Mouse (Mus musculus) lung, adult 10 weeks (tissue): Measurements from ENCODE around the gene Nck1. TPM values are rescaled to one million over a fixed set of nuclear protein-coding genes. Genes with fewer than 3 reads are reported as not detected.

ENCODE experiments used
- polyA plus RNA-seq: library from polyadenylated mRNA; stranded (reverse); fragments of 350-450 nt; fragmentation: Illumina TruSeq; extraction: RNeasy Lipid Tissue Mini Kit (QIAGEN cat#74804); gene quantifications from one replicate; pipeline ENCODE4 v1.2.3, GENCODE M21; 2014; ENCODE audit warnings: low read depth, low replicate concordance; ENCODE audit not compliant: insufficient read depth

Gene Nck1
- polyA plus RNA-seq: 61.6 TPM

DNA sequence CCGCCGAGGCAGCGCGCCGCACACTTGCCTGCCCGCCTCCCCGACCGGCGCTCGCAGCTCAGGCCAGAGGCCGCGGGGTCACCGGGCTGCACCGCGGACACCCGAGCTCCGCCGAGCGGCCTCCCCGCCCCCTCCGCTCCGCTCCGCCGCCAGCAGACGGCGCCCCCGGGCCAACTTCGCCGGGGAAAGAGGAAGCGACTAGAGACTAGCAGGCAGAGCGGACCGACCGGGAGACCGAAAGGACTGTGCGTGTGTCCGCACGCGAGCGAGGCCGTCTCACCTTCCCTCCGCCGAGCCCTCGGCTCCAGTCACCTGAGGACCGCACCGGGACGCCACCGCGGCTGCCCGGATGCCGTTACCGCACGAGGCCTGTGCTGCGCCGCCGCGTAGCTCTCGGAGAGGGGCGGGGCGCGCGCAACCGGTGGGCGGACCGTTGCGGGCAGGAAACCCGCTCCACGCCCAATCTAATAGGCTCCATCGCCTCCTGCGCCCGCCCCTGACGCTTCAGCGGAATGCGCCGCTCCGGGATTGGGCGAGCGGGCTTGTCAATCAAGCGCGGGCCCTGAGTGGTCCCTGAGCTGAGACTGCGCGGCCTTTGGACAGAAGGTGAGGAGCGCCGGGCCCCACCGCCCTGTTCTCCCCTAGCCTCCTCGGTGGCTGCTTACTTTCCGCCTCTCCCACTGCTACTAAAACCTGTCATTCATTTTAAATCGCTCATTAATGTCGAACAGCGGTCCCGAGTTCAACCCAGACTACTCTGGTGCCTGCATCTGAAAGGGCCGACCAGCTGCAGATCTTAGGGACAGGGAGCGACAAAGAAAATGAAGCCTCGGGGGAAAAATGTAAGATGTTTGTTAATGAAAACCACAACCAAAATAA is at the start of gene Nck1:
Gene Nck1, minus strand, starts transcription at position 420 of the 879 bp plus-strand sequence.

DNA sequence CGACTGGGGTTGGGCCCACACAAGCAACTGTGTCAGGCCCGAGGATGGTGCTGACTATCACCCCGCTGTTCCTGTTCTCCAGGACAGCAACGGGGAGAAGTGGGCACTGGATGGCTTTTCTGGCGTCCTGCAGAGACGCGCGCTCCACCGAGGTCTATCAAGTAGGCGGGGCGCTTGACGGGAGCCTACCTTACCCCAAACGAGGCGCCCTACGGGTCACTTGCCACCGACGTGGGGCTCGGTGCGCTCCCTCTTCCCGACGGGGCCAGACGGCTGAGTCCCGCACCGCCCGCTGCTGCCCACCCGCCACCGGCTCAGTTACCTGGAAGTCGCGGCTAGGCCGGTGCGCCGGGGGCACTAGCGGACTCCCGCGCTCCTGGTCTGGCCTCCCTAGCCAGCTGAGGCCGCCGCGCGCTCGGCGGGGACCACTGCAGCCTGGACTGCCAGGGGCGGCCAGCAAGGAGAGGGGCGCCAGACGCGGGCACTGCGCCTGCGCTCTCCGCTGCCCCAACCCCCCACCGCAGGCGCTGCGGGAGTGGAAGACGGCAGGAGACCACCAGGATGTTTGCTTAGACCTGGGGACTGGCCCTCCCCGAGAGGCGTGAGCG is 24.8 kb upstream of the Nck1 start, which contains the start of gene Slc35g2:
Gene Slc35g2, minus strand, starts transcription at position 465 of the 608 bp plus-strand sequence.

DNA sequence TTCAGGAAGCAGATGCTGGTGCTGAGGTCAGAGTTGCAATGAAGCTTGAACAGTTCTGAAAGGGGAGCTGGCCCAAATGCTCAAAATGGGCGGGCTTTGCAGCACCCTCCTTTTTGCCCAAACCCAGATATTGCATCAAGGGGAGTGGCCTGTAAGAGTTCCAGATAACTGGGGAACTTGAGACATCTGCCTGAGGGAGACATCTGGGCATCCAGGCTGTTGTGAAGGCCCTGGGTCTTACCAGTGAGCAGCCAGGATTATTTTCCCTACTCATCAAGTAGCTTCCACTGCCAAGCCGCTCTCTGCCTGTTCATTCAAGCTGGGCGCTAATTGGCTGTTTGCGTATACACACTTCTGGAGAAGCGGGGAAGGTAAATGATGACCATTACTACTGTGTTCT is 59.5 kb downstream of the Nck1 start, which contains the start of gene Il20rb:
Gene Il20rb, minus strand, starts transcription at position 358 of the 400 bp plus-strand sequence.

Other genes with a start within 250 kb of the Nck1 start
- 1.7 TPM for gene Il20rb, start 59.3 kb downstream of the Nck1 start, polyA plus RNA-seq
- 13.0 TPM for gene Slc35g2, start 25.0 kb upstream of the Nck1 start, polyA plus RNA-seq
- 10.8 TPM for gene Stag1, start 51.7 kb upstream of the Nck1 start, polyA plus RNA-seq